Mouse (Mus musculus): ENCODE measurements around the gene Hoxb9.
A peak's percentile ranks its signal among the peaks of the same experiment; 100 is the strongest.

The Hoxb9 gene

GRCm38 (mm10) chr11:96267021-96267920 is 4.0 kb upstream of the Hoxb9 start:
- no peak for DNase-seq (ENCODE audit: low read depth, low spot score)

GRCm38 (mm10) chr11:96268031-96268745 is 3.1 kb upstream of the Hoxb9 start:
- DNase-seq (ENCODE audit: low read depth, low spot score) = no peak

- no peak for DNase-seq (ENCODE audit: low read depth, low spot score)
Measured at GRCm38 (mm10) chr11:96269869-96270268, 1.4 kb upstream of the Hoxb9 start.

GRCm38 (mm10) chr11:96271541-96272011 is 319 bp downstream of the Hoxb9 start:
- no peak for DNase-seq (ENCODE audit: low read depth, low spot score)

- DNase-seq (ENCODE audit: low read depth, low spot score) = no peak
Measured at GRCm38 (mm10) chr11:96272024-96272921, 1.0 kb downstream of the Hoxb9 start.

GRCm38 (mm10) chr11:96274428-96274827 is 3.2 kb downstream of the Hoxb9 start:
- no peak for DNase-seq (ENCODE audit: low read depth, low spot score)

GRCm38 (mm10) chr11:96275896-96276295 is 4.6 kb downstream of the Hoxb9 start:
- no peak for DNase-seq (ENCODE audit: low read depth, low spot score)

GRCm38 (mm10) chr11:96277151-96278044 is 6.1 kb downstream of the Hoxb9 start:
- no peak for DNase-seq (ENCODE audit: low read depth, low spot score)

- peak; percentile 11 for DNase-seq (ENCODE audit: low read depth, low spot score)
Measured at GRCm38 (mm10) chr11:96278324-96278723, 7.1 kb downstream of the Hoxb9 start.

GRCm38 (mm10) chr11:96278773-96279172 is 7.5 kb downstream of the Hoxb9 start:
- peak; percentile 66 for DNase-seq (ENCODE audit: low read depth, low spot score)

- no peak for DNase-seq (ENCODE audit: low read depth, low spot score)
Measured at GRCm38 (mm10) chr11:96279421-96280233, 8.4 kb downstream of the Hoxb9 start.

- DNase-seq (ENCODE audit: low read depth, low spot score) = no peak
Measured at GRCm38 (mm10) chr11:96280399-96281378, 9.4 kb downstream of the Hoxb9 start.

GRCm38 (mm10) chr11:96281396-96281795 is 10.1 kb downstream of the Hoxb9 start:
- DNase-seq (ENCODE audit: low read depth, low spot score) = no peak

GRCm38 (mm10) chr11:96281855-96282570 is 10.8 kb downstream of the Hoxb9 start, which contains the start of gene Hoxb8:
Gene Hoxb8 (plus strand): TSS chr11:96281905.
- DNase-seq (ENCODE audit: low read depth, low spot score) = no peak

GRCm38 (mm10) chr11:96282795-96283430 is 11.7 kb downstream of the Hoxb9 start:
- DNase-seq (ENCODE audit: low read depth, low spot score) = no peak

- DNase-seq (ENCODE audit: low read depth, low spot score) = no peak
Measured at GRCm38 (mm10) chr11:96284041-96284749, 12.9 kb downstream of the Hoxb9 start.
